Comparison of ENCODE assay signal across 8 mouse cellular contexts in genomic region chr14:24586133-24586908, GRCm38 (mm10).
DNase-seq lines count a peak whose midpoint lies in the region; ATAC-seq and TF ChIP-seq lines count a peak whose summit lies in the region.
"Had no signal": no experiment of that assay in that cellular context is flagged by ENCODE, and none has a peak within 500 bp of the region (broad histone marks: within the 10 kb centered on the region; RNA-seq: fewer than 3 reads in every experiment).

No protein-coding gene starts in this region.

- WGBS in kidney, adult 2 months = 54% methylated on average over 7 of the region's 7 CpGs
- 52% methylated on average over 7 of the region's 7 CpGs for WGBS in hindbrain, embryonic 16.5 days

- H3K4me1 ChIP-seq in kidney, adult 2 months (ENCODE audit: control insufficient read depth, insufficient read depth, low read length) = no peaks in the 10 kb centered on the region
- H3K4me1 ChIP-seq in E14TG2a.4 (replicated peaks; ENCODE audit: low read depth, low read length) = no peaks in the 10 kb centered on the region
- H3K4me1 ChIP-seq in hindbrain, embryonic 16.5 days (ENCODE audit: control insufficient read depth, insufficient read depth, low read depth, low read length) = peaks cover 17% of the 10 kb centered on the region

- intact Hi-C loops in gastrocnemius, postnatal 14 days (cut with DNase I; ENCODE audit: low total_unique reads) = loop anchor here (5.0 kb wide), 1 partner anchor 79 kb away; no protein-coding TSS in a partner anchor

- DNase-seq in kidney, adult 2 months = no peak
- DNase-seq in kidney, adult 18-20 months = no peak
- peak; percentile 53 for DNase-seq in brain, adult 2 months (ENCODE audit: low read depth, low spot score)
- DNase-seq in layer of hippocampus, adult 18-20 months (ENCODE audit: low spot score in 2 of 2) = no peak
- no peak for DNase-seq in gastrocnemius, postnatal 14 days

- H3K36me3 ChIP-seq in kidney, adult 2 months (ENCODE audit: control insufficient read depth, insufficient read depth, low read length) = no peaks in the 10 kb centered on the region
- no peaks in the 10 kb centered on the region for H3K36me3 ChIP-seq in E14TG2a.4 (ENCODE audit: insufficient read depth, low read length)
- no peaks in the 10 kb centered on the region for H3K36me3 ChIP-seq in hindbrain, embryonic 16.5 days (ENCODE audit: control insufficient read depth, insufficient read depth, low read length)
- H3K36me3 ChIP-seq: G1E had no signal

- peaks cover 5% of the 10 kb centered on the region for H3K9me3 ChIP-seq in E14TG2a.4 (ENCODE audit: low read length)
- H3K9me3 ChIP-seq in hindbrain, embryonic 16.5 days (ENCODE audit: control insufficient read depth, low read length) = no peaks in the 10 kb centered on the region
- H3K9me3 ChIP-seq: G1E had no signal

- H3K4me3 ChIP-seq in kidney, adult 2 months (ENCODE audit: insufficient read depth, low read depth, low read length) = no peak overlapping the region
- H3K4me3 ChIP-seq in E14TG2a.4 (replicated peaks; ENCODE audit: low read length) = no peak overlapping the region
- no peak overlapping the region for H3K4me3 ChIP-seq in hindbrain, embryonic 16.5 days (ENCODE audit: low read length)

- H3K4me2 ChIP-seq in hindbrain, embryonic 16.5 days (ENCODE audit: low read length) = no peak overlapping the region

- H3K27me3 ChIP-seq in kidney, adult 2 months (replicated peaks; ENCODE audit: control insufficient read depth, insufficient read depth, low read length) = no peaks in the 10 kb centered on the region
- peaks cover 8% of the 10 kb centered on the region; the same call in 1 of the 2 replicates for H3K27me3 ChIP-seq in E14TG2a.4 (ENCODE audit: insufficient read depth, low read length)
- H3K27me3 ChIP-seq in hindbrain, embryonic 16.5 days (replicated peaks; ENCODE audit: control insufficient read depth, insufficient read depth, low read length) = no peaks in the 10 kb centered on the region

- H3K27ac ChIP-seq in kidney, adult 2 months (ENCODE audit: insufficient read depth, low read depth, low read length) = no peak overlapping the region
- H3K27ac ChIP-seq in hindbrain, embryonic 16.5 days (ENCODE audit: low read depth, low read length) = peak overlapping the region; percentile 91

- TF ChIP-seq CTCF in kidney, adult 2 months (conservative IDR thresholded peaks at IDR 0.05; ENCODE audit: insufficient read depth, insufficient read length, low read depth, low read length) = peak; percentile 36; the same call in 1 of the 2 replicates
- peak; percentile 82 for TF ChIP-seq CTCF in E14TG2a.4 (conservative IDR thresholded peaks at IDR 0.05; ENCODE audit: low read length)

- TF ChIP-seq POLR2A in kidney, adult 2 months (IDR thresholded peaks at IDR 0.05; ENCODE audit: low read depth, low read length) = no peak

- peak; percentile 35; the same call in 1 of the 2 replicates for ATAC-seq in hindbrain, embryonic 16.5 days

- H3K9ac ChIP-seq in hindbrain, embryonic 16.5 days (ENCODE audit: low read depth, low read length) = no peak overlapping the region; the same call in 1 of the 2 replicates
